Mouse (Mus musculus): ENCODE measurements around the gene Stat4.
A peak's percentile ranks its signal among the peaks of the same experiment; 100 is the strongest.

The Stat4 gene

GRCm38 (mm10) chr1:52107206-52107605, 120.3 kb downstream of the Stat4 start:
- DNase-seq (ENCODE audit: low read depth, low spot score), result no peak

- no peak for DNase-seq (ENCODE audit: low read depth, low spot score)
These were observed 124.3 kb downstream of the Stat4 start for GRCm38 (mm10) chr1:52111217-52111616.

- peak; percentile 89 for DNase-seq (ENCODE audit: low read depth, low spot score)
These were observed 125.4 kb downstream of the Stat4 start for GRCm38 (mm10) chr1:52112301-52112700.

- peak; percentile 61 for DNase-seq (ENCODE audit: low read depth, low spot score)
These were observed 126.2 kb downstream of the Stat4 start for GRCm38 (mm10) chr1:52113067-52113665.

DNA sequence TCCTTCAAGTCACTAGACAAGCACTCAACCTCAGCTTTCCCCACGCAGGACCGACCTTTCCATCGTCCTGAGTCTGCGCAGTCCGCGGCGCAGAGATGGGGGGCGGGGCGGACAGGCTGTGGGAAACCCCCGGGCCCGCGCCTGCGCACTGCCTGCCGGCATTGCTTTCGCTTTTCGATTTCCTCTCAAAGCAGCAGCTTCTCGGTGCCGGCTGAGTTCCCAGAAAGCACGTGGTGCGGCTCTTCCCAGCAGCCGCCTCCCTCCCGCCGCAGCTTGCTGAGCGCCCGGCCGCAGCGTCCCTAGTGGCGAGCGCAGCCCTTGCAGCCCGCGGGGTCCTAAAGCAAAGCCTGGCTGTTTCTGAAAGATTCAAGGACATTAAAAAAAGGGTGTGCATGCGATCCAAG, 126.7 kb downstream of the Stat4 start:
- DNase-seq (ENCODE audit: low read depth, low spot score), result peak; percentile 95

DNA sequence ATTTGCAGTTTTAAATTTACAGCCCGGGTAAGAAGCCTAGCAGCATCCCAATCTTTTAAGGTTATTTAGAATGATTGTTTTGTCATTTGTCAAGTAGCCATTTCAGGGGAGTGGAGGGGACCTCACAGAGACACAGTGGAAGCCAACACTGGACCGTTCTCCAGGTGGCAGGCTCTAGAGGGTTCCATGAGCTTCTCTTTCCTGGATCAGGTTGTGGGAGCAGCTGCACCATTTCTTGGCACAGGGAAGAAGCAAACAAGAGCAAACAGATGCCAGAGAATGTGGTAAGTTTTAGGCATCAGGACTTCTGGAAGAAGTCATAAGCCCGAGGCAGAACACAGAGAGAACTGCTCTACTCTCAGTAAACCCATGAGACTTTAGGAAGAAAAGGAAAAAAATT, 129.5 kb downstream of the Stat4 start:
- DNase-seq (ENCODE audit: low read depth, low spot score), result peak; percentile 21

GRCm38 (mm10) chr1:52117777-52118176, 130.8 kb downstream of the Stat4 start:
- no peak for DNase-seq (ENCODE audit: low read depth, low spot score)

- DNase-seq (ENCODE audit: low read depth, low spot score), result peak; percentile 91
These were observed 132.1 kb downstream of the Stat4 start, which contains the start of gene Stat1 for GRCm38 (mm10) chr1:52118860-52119591. TSS of gene Stat1 (plus strand) at chr1:52119440.

GRCm38 (mm10) chr1:52119691-52120090, 132.7 kb downstream of the Stat4 start:
- peak; percentile 50 for DNase-seq (ENCODE audit: low read depth, low spot score)

DNA sequence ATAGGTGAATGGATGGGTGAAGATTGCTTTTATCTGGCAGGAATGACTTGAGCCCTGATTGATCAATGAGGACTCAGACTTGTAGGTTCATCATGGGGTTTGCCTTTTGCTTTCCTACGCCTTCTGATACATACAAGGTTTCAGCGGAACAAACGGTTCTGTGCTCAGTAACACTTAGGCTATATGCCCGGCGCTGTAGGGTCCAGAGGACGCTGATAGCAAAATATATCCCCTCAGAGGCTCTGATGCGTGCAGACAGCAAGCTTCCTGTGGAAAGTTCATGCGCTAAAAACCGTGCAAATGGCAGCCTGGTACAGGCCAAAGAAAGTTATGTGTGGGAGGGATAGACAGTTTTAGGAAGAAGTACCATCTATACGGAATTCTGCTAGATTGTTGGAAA, 133.2 kb downstream of the Stat4 start:
- DNase-seq (ENCODE audit: low read depth, low spot score), result no peak

- DNase-seq (ENCODE audit: low read depth, low spot score), result no peak
These were observed 134.1 kb downstream of the Stat4 start for GRCm38 (mm10) chr1:52121052-52121451.

- DNase-seq (ENCODE audit: low read depth, low spot score), result no peak
These were observed 137.9 kb downstream of the Stat4 start for GRCm38 (mm10) chr1:52124818-52125217.

DNA sequence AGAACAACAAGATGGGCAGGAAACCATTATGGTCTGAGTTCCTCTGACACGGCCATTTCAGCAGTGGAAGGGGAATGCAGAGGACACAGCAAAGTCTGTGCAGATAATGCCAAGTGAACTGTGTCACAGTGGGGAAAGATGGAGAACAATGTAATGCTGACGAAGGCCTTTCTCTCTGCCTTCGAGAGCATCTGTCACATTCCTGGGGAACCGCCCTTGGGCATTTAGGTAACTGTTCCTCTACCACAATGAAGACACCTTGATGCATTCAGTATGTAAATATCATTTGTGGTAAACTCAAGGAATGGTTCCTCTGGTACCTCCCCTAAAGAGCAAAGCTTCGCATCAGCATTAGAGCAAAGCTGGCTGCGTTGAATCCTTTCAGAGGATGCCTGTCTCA, 140.4 kb downstream of the Stat4 start:
- no peak for DNase-seq (ENCODE audit: low read depth, low spot score)

GRCm38 (mm10) chr1:52129794-52130193, 142.8 kb downstream of the Stat4 start:
- no peak for DNase-seq (ENCODE audit: low read depth, low spot score)

DNA sequence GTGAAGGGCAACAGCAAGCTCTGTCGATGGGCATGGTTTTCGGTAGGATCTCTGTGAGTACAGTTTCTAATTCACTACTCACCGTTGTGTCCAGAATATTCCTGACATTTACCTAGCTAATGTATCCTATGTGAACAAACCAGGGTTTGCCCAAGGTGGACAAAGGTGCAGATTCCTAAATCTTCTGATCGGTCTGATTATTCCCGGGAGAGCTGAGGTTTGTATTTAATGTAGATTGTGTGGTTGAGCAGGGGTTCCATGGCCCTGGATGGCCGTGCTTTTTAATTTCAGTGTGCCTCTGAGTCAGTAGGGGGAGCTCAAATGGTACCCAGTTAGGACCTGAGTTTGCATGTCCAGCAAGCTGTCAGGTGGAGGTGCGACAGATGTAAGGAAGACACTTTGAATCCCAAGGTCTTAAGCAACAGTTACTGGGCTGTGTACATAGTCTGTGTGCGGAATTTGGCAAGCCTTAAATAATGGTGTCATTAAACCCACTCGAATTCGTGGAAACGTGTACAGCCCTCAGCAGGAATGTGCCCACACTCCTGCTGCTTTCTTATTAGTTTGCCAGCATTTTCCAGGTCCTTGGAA, 144.9 kb downstream of the Stat4 start:
- no peak for DNase-seq (ENCODE audit: low read depth, low spot score)

DNA sequence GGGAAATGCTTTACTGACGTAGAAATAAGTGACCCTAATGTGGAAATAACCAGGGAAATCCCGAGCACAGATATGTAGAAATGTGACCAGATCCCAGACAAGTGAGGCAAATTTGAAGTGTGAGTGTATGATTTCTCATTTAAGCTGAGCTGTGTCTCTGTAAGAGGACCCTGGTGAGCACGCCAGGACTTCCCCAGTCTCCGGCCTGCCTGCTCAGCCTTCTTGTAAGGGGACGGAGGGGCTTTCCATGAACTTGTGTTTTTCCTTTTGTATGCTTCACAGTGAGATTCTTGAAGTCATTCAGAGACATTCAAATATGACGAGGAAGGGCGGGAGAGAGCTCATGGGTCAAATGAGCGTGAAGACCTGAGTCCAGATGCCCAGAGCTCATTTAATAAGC, 146.3 kb downstream of the Stat4 start:
- no peak for DNase-seq (ENCODE audit: low read depth, low spot score)

- no peak for DNase-seq (ENCODE audit: low read depth, low spot score)
These were observed 150.3 kb downstream of the Stat4 start for GRCm38 (mm10) chr1:52137292-52137691.

DNA sequence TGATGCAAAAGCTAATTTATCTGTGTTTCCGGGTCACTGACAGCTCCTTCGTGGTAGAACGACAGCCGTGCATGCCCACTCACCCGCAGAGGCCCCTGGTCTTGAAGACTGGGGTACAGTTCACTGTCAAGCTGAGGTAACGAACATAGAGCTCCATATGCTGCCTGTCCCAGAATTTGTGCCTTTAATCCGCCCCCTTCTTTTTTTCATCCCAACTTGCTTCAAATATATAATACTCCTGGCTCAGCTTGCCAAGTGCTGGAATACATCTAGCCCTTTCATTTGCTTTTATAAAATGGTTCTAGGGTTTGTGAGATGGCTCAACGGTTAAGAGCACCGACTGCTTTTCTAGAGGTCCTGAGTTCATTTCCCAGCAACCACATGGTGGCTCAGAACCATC, 153.6 kb downstream of the Stat4 start:
- no peak for DNase-seq (ENCODE audit: low read depth, low spot score)

DNA sequence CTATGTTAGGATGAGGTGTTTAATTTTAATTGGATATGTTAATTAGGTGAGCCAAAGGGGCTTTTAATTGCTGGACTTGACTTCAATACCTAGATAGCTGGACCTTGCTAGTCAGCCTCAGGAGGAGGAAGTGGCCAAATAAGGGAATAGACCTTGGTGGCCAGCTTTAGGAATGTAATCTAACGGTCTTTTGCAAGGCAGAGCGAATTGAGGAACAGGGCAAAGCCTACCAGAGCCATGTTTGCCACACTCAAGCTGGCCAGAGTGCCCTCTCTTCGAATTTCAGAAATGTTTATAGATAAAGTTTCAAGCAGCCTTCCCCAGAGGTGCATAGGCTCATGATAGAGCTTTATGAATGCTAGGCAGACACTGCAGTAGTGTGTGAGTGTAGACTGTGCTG, 154.5 kb downstream of the Stat4 start:
- no peak for DNase-seq (ENCODE audit: low read depth, low spot score)

DNA sequence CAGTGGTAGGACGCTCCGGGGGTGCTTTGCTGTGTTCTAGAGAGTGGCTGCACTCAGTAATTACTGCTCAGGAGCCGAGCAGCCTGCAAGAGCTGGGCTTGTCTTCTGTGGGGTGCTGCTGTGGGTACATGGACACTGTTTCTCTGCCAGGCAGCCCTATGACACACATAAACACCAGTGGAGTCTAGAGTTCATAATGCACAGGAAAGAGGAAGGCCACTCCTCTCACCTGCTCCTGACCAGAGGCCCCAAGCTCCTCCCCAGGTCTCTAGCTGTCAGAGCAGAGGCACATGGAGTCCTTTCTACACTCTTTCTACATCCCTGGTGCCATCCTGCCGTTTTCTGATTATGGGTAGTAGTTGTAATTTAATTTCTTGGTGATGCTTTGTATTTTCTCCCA, 155.2 kb downstream of the Stat4 start:
- DNase-seq (ENCODE audit: low read depth, low spot score), result no peak

GRCm38 (mm10) chr1:52143191-52143590, 156.2 kb downstream of the Stat4 start:
- DNase-seq (ENCODE audit: low read depth, low spot score), result no peak

DNA sequence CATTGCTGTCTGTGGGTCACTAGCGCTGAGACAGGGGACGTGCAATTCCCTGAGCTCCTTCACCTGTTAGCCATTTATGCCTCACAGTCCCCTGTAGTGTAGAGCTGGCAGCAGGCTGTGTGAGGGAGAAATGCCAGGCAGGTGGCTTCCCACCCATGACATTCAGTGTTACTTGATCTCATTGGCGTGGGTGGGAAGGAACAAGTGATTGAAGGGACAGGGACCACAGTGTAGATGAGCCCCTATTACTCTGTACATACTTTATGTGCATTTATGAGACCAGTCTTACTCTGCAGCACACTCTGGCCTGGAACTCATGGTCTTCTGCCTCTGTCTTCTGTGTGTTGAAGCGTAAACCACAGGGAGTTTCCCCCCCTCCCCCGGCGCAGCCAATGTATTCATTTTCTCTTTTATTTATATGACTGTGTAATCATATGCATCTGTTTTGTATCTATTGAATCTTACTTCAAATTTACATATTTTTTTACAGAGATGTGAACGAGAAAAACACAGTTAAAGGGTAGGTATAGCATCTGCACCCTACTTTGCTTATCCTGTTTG, 156.7 kb downstream of the Stat4 start:
- no peak for DNase-seq (ENCODE audit: low read depth, low spot score)

DNA sequence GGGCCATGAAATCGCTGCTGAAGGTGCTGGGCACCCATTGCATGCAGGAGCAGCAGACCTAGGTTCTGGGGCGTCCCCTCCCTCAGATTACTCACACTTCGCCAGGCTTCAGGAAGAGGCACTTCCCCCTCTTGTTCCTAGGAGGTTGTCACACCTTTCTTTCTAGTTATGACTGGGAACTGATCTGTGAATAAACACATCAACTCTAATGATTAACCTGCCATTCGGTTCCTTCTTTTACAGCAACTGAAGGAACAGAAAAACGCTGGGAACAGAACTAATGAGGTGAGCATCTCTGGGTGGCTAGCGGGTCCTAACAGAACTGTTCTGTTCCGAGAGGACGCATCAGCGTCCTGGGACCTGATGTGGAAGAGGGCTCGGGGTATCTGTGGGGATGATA, 158.0 kb downstream of the Stat4 start:
- DNase-seq (ENCODE audit: low read depth, low spot score), result no peak

All from 3T3-L1 (cell line).